Mouse (Mus musculus) thymus, adult 2 months (tissue): ENCODE measurements around the gene Rlim. TPM values are rescaled to one million over a fixed set of nuclear protein-coding genes. Genes with fewer than 3 reads are reported as not detected.

Source experiments
- DNase-seq: peaks from one replicate; pipeline ENCODE4 v3.0.0; 2021
- H3K27ac ChIP-seq: fragments of 200-500 bp; 2 replicates; pipeline ENCODE4 v1.5.1; 2012; ENCODE audit warnings: low read length, control low read depth; ENCODE audit not compliant: control insufficient read depth, insufficient read depth
- H3K27me3 ChIP-seq: fragments of 200-500 bp; 2 replicates; pipeline ENCODE4 v1.6.1; 2012; ENCODE audit warnings: mild to moderate bottlenecking, low read length, moderate library complexity, mixed read lengths; ENCODE audit not compliant: control insufficient read depth, insufficient read depth
- H3K36me3 ChIP-seq: fragments of 200-500 bp; 2 replicates; pipeline ENCODE4 v1.6.1; 2012; ENCODE audit warnings: mild to moderate bottlenecking, low read length, moderate library complexity; ENCODE audit not compliant: control insufficient read depth, insufficient read depth
- H3K4me1 ChIP-seq: fragments of 200-500 bp; replicated peaks from 2 replicates; pipeline ENCODE4 v1.6.1; 2012; ENCODE audit warnings: low read length; ENCODE audit not compliant: control insufficient read depth, insufficient read depth
- H3K4me3 ChIP-seq: fragments of 200-500 bp; 2 replicates; pipeline ENCODE4 v1.5.1; 2012; ENCODE audit warnings: mild to moderate bottlenecking, low read length, control low read depth, moderate library complexity; ENCODE audit not compliant: control insufficient read depth, insufficient read depth
- CTCF ChIP-seq: fragments of 200-500 bp; IDR thresholded peaks from 2 replicates; pipeline ENCODE4 v1.5.1; 2012; ENCODE audit warnings: mild to moderate bottlenecking, control low read depth, low read length, moderate library complexity, borderline replicate concordance; ENCODE audit not compliant: control insufficient read depth, poor library complexity, insufficient read depth; ENCODE audit errors: extremely low read depth
- POLR2A ChIP-seq: fragments of 200-500 bp; IDR thresholded peaks from 2 replicates; pipeline ENCODE4 v1.6.1; 2012; ENCODE audit warnings: mild to moderate bottlenecking, low read length, control low read depth, moderate library complexity; ENCODE audit not compliant: control insufficient read depth, poor library complexity, insufficient read depth; ENCODE audit errors: extremely low read depth
- WGBS: fragments of 180-500 bp; shearing (Covaris S2); methylation state at CpG from one replicate; pipeline ENCODE4 v1.1.7; 2018; 5-methylcytosine and 5-hydroxymethylcytosine counted together
- polyA plus RNA-seq: library from polyadenylated mRNA; depleted of rRNA; stranded (reverse); fragments of >200 nt; gene quantifications from 2 replicates; pipeline ENCODE4 v1.2.3, GENCODE M21; 2012

Gene Rlim
- polyA plus RNA-seq, 1 experiment = 6.6 TPM

DNA sequence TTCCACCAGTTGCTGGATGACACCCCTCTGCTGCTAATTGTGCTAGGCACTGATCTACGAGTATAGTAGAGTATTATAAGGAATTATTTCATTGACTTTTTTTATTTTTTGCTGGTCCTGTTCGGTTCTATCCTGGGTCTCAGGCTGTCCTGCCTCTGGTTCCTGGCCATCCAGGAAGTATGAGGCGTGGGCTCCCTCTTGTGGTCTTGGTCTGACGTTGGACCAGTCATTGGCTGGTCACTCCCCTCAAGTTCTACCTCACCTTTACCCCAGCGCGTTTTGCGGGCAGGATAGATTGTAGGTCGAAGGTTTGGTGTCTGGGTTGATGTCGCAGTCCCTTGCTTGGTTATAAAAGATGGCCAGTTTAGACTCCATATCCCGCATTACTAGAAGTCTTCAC, 10.6 kb upstream of the Rlim start:
- no peaks in the 10 kb centered on the region for H3K4me1 ChIP-seq
- DNase-seq = no peak
- no peak overlapping the region for H3K27ac ChIP-seq
- TF ChIP-seq POLR2A (no peak), CTCF (no peak)
- no peaks in the 10 kb centered on the region for H3K36me3 ChIP-seq
- 38% methylated on average over 10 of the region's 10 CpGs for WGBS
- H3K27me3 ChIP-seq = no peaks in the 10 kb centered on the region
- H3K4me3 ChIP-seq = no peak overlapping the region

DNA sequence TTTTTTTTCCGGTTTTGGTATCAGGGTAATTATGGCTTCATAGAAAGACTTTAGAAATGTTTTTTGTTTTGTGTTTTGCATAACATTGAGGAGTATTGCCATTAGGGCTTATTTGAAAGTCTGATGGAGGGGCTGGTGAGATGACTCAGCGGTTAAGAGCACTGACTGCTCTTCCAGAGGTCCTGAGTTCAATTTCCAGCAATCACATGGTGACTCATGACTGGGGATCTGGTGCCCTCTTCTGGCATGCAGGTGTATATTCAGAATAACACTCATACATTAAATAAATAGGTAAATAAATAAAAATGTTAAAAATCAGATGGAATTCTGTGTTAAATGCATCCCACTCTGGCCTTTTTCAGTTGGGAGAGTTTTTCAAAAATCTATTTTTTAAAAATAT, 9.3 kb upstream of the Rlim start:
- Histone ChIP-seq H3K27ac (no peak overlapping the region), H3K4me3 (no peak overlapping the region), H3K36me3 (no peaks in the 10 kb centered on the region), H3K27me3 (no peaks in the 10 kb centered on the region), H3K4me1 (no peaks in the 10 kb centered on the region)
- peak; percentile 40 for DNase-seq
- WGBS = 71% methylated on average over 2 of the region's 2 CpGs
- no peak for TF ChIP-seq CTCF
- no peak for TF ChIP-seq POLR2A

DNA sequence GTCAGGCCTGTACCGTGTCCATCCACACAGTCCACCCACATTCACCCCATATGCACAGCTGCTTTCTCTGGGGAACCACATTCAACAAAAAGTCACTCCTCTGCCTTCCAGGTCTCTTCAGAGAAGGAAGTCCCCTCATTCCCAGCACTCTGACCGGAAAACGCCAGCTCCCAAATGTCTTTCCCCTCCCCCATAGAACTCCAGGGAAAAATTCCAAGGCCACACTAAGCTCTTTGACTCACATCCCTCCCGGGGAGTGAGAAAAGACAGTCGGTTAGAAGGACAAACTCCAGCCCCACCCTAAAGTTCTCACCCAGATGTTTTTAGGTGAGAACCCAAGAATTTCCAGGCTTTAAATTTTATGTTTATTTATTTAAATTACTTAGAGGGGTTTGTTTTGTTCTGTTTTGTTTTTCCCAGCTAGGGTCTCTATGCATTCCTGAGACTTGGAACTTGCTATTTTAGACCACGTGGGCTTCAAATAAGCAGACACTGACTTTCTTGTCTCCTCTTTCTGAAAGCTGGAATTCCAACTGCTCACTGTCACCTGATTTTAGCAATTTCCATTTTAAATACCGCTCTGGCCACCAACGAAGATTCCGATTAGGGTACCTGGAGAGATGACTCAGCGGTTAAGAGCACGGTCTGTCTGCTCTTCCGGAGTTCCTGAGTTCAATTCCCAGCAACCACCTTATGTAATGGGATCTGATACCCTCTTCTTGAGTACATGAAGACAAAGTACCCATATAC, 6.3 kb upstream of the Rlim start:
- Histone ChIP-seq H3K36me3 (no peaks in the 10 kb centered on the region), H3K27ac (no peak overlapping the region), H3K27me3 (no peaks in the 10 kb centered on the region), H3K4me3 (no peak overlapping the region), H3K4me1 (no peaks in the 10 kb centered on the region)
- DNase-seq = no peak
- TF ChIP-seq CTCF (no peak), POLR2A (no peak)
- 87% methylated on average over 12 of the region's 12 CpGs for WGBS

DNA sequence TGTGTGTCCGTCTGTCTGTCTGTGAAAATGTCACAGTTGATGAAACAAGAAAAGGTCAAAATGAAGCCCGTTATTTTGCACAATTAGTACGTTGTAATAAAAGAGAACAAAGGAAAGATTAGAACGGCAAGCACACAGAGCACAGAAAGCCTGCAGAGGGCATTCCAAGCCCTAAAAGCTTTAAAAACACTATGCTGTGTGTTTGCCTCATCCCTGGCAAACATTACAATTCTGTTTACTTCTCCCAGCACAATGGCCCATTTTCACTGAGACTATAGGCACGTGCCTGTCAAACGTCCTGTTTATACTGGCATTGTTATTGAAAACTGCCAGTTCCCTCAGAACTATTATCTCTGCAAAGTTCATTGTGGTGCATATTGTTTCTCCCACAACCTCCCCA, 5.1 kb upstream of the Rlim start:
- no peak for DNase-seq
- TF ChIP-seq POLR2A = no peak
- TF ChIP-seq CTCF = no peak
- H3K4me1 ChIP-seq = no peaks in the 10 kb centered on the region
- no peak overlapping the region for H3K4me3 ChIP-seq
- H3K36me3 ChIP-seq = no peaks in the 10 kb centered on the region
- no peak overlapping the region for H3K27ac ChIP-seq
- WGBS = 78% methylated on average over 6 of the region's 6 CpGs
- no peaks in the 10 kb centered on the region for H3K27me3 ChIP-seq

DNA sequence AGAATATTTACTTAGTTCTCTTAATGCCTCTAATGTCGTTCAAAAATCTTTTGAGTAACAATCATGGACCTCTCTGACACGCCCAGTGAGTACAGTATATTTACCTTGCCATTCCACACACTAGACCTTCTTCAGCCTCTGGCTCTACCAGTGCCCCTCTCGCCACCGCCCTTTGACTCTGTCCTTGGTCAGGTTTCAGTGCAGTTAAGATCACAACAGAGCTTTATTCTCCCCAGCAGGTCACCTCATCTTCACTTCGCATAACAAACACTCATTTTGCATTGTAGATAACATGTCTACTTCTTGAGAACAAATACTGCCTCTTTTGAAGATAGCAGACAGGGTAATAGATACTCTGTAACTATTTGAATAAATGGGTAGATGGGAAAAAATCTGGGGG, 3.9 kb upstream of the Rlim start:
- H3K4me1 ChIP-seq = no peaks in the 10 kb centered on the region
- H3K27me3 ChIP-seq = no peaks in the 10 kb centered on the region
- no peak for DNase-seq
- TF ChIP-seq CTCF (no peak), POLR2A (no peak)
- no peak overlapping the region for H3K27ac ChIP-seq
- no peaks in the 10 kb centered on the region for H3K36me3 ChIP-seq
- 91% methylated on average over 5 of the region's 5 CpGs for WGBS
- no peak overlapping the region for H3K4me3 ChIP-seq

DNA sequence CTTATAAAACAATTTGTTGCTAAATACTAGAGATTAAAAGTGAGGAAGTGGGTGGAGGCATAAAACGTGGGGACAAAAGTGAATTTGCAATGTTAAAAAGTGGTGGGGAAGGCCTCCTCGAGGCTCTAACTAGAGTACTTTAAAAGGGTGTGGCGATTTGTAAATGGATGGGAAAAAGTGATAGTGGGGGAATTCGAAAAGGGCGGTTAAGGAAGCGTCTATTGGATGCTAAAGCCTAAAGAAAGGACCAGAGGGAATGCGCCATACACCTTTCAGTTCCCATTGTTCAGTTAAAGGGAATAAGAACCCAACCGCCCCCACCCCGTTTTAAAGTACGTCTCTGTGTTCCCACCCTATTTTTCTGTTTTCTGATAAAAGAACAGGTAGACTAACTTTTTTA, 722 bp upstream of the Rlim start:
- WGBS = 80% methylated on average over 10 of the region's 10 CpGs
- Histone ChIP-seq H3K27me3 (no peaks in the 10 kb centered on the region), H3K4me1 (no peaks in the 10 kb centered on the region), H3K36me3 (no peaks in the 10 kb centered on the region), H3K4me3 (no peak overlapping the region), H3K27ac (no peak overlapping the region)
- no peak for DNase-seq
- TF ChIP-seq POLR2A (no peak), CTCF (no peak)
